Mouse (Mus musculus): ENCODE measurements at regions not wholly inside any gene's neighbourhood (a gene's known extent, or its start where the extent isn't known, plus 50 kb on each side); places are given as distances from the start of the nearest gene placed in this dataset.
"Not testable (repeated sequence)": the region's sequence is repeated elsewhere in the genome, so short reads cannot be mapped to it uniquely, and the experiment has no call there.

- no peak overlapping the region for H3K27ac ChIP-seq (ENCODE audit: low read depth, low read length)
- H3K4me3 ChIP-seq (ENCODE audit: low read length), result no peak overlapping the region
- no peak overlapping the region for H3K4me2 ChIP-seq (replicated peaks; ENCODE audit: low read depth, low read length)
- H3K27me3 ChIP-seq (ENCODE audit: control insufficient read depth, insufficient read depth, low read length), result no peaks in the 10 kb centered on the region
- no peaks in the 10 kb centered on the region for H3K9me3 ChIP-seq (ENCODE audit: control insufficient read depth, low read length)
- 90% methylated on average over 1 of the region's 1 CpGs for WGBS
- H3K36me3 ChIP-seq (ENCODE audit: control insufficient read depth, insufficient read depth, low read length), result no peaks in the 10 kb centered on the region
- H3K9ac ChIP-seq (ENCODE audit: low read depth, low read length), result no peak overlapping the region
- no peaks in the 10 kb centered on the region for H3K4me1 ChIP-seq (ENCODE audit: control insufficient read depth, insufficient read depth, low read length)
- ATAC-seq (ENCODE audit: low FRiP score, low TSS enrichment), result no peak
Measured at GRCm38 (mm10) chr2:18509317-18509716, 116.7 kb upstream of the Dnajc1 start.

GRCm38 (mm10) chr2:18473361-18473771 lies 80.7 kb upstream of the Dnajc1 start:
- Histone ChIP-seq H3K9ac (ENCODE audit: low read depth, low read length) (no peak overlapping the region), H3K9me3 (ENCODE audit: control insufficient read depth, low read length) (no peaks in the 10 kb centered on the region), H3K4me2 (replicated peaks; ENCODE audit: low read depth, low read length) (no peak overlapping the region), H3K4me3 (ENCODE audit: low read length) (no peak overlapping the region), H3K27me3 (ENCODE audit: control insufficient read depth, insufficient read depth, low read length) (no peaks in the 10 kb centered on the region), H3K27ac (ENCODE audit: low read depth, low read length) (0 out of 2 replicates have a peak overlapping the region, but pooled peaks have one; percentile 14), H3K36me3 (ENCODE audit: control insufficient read depth, insufficient read depth, low read length) (no peaks in the 10 kb centered on the region), H3K4me1 (ENCODE audit: control insufficient read depth, insufficient read depth, low read length) (no peaks in the 10 kb centered on the region)
- peak; percentile 73 for ATAC-seq (ENCODE audit: low FRiP score, low TSS enrichment)
- WGBS, result 53% methylated on average over 3 of the region's 3 CpGs

GRCm38 (mm10) chr2:18460901-18461300 lies 68.3 kb upstream of the Dnajc1 start:
- no peak overlapping the region for H3K9ac ChIP-seq (ENCODE audit: low read depth, low read length)
- peaks cover 3% of the 10 kb centered on the region; the same call in 1 of the 2 replicates for H3K9me3 ChIP-seq (ENCODE audit: control insufficient read depth, low read length)
- H3K36me3 ChIP-seq (ENCODE audit: control insufficient read depth, insufficient read depth, low read length), result no peaks in the 10 kb centered on the region
- no peaks in the 10 kb centered on the region for H3K4me1 ChIP-seq (ENCODE audit: control insufficient read depth, insufficient read depth, low read length)
- H3K4me3 ChIP-seq (ENCODE audit: low read length), result no peak overlapping the region
- H3K4me2 ChIP-seq (replicated peaks; ENCODE audit: low read depth, low read length), result no peak overlapping the region
- ATAC-seq (ENCODE audit: low FRiP score, low TSS enrichment), result no peak
- H3K27me3 ChIP-seq (ENCODE audit: control insufficient read depth, insufficient read depth, low read length), result no peaks in the 10 kb centered on the region
- H3K27ac ChIP-seq (ENCODE audit: low read depth, low read length), result no peak overlapping the region
- WGBS, result 92% methylated on average over 4 of the region's 4 CpGs

- not testable (repeated sequence) for ATAC-seq (ENCODE audit: low FRiP score, low TSS enrichment)
- WGBS, result 89% methylated on average over 3 of the region's 3 CpGs
Measured at GRCm38 (mm10) chr2:18460281-18460680, 67.7 kb upstream of the Dnajc1 start.

GRCm38 (mm10) chr2:18453426-18453825 lies 60.8 kb upstream of the Dnajc1 start:
- not testable (repeated sequence) for H3K4me2 ChIP-seq (replicated peaks; ENCODE audit: low read depth, low read length)

More at GRCm38 (mm10) chr2:18460281-18460680, 67.7 kb upstream of the Dnajc1 start:
- not testable (repeated sequence) for H3K4me1 ChIP-seq (ENCODE audit: control insufficient read depth, insufficient read depth, low read length); H3K9ac ChIP-seq (ENCODE audit: low read depth, low read length); H3K4me3 ChIP-seq (ENCODE audit: low read length); H3K36me3 ChIP-seq (ENCODE audit: control insufficient read depth, insufficient read depth, low read length); H3K27ac ChIP-seq (ENCODE audit: low read depth, low read length); H3K9me3 ChIP-seq (ENCODE audit: control insufficient read depth, low read length); H3K27me3 ChIP-seq (ENCODE audit: control insufficient read depth, insufficient read depth, low read length); H3K4me2 ChIP-seq (replicated peaks; ENCODE audit: low read depth, low read length)

GRCm38 (mm10) chr2:18445809-18446208 lies 53.2 kb upstream of the Dnajc1 start:
- no peak overlapping the region for H3K9ac ChIP-seq (ENCODE audit: low read depth, low read length)
- H3K27me3 ChIP-seq (ENCODE audit: control insufficient read depth, insufficient read depth, low read length), result no peaks in the 10 kb centered on the region
- no peak for ATAC-seq (ENCODE audit: low FRiP score, low TSS enrichment)
- no peaks in the 10 kb centered on the region for H3K4me1 ChIP-seq (ENCODE audit: control insufficient read depth, insufficient read depth, low read length)
- H3K4me2 ChIP-seq (replicated peaks; ENCODE audit: low read depth, low read length), result no peak overlapping the region
- 73% methylated on average over 1 of the region's 1 CpGs for WGBS
- no peaks in the 10 kb centered on the region for H3K36me3 ChIP-seq (ENCODE audit: control insufficient read depth, insufficient read depth, low read length)
- H3K9me3 ChIP-seq (ENCODE audit: control insufficient read depth, low read length), result no peaks in the 10 kb centered on the region
- no peak overlapping the region for H3K4me3 ChIP-seq (ENCODE audit: low read length)
- H3K27ac ChIP-seq (ENCODE audit: low read depth, low read length), result no peak overlapping the region

More at GRCm38 (mm10) chr2:18453426-18453825, 60.8 kb upstream of the Dnajc1 start:
- ATAC-seq (ENCODE audit: low FRiP score, low TSS enrichment); H3K27me3 ChIP-seq (ENCODE audit: control insufficient read depth, insufficient read depth, low read length); H3K4me1 ChIP-seq (ENCODE audit: control insufficient read depth, insufficient read depth, low read length); H3K4me3 ChIP-seq (ENCODE audit: low read length); H3K27ac ChIP-seq (ENCODE audit: low read depth, low read length); H3K9me3 ChIP-seq (ENCODE audit: control insufficient read depth, low read length); H3K36me3 ChIP-seq (ENCODE audit: control insufficient read depth, insufficient read depth, low read length); H3K9ac ChIP-seq (ENCODE audit: low read depth, low read length): not testable (repeated sequence)
- 49% methylated on average over 2 of the region's 2 CpGs for WGBS
